Mouse (Mus musculus): Measurements from ENCODE around the gene Cers1. TPM values are rescaled to one million over a fixed set of nuclear protein-coding genes. Genes with fewer than 3 reads are reported as not detected.

Cers1 gene
- polyA plus RNA-seq, 1 experiment from 2014 or later = 2.0 TPM

DNA sequence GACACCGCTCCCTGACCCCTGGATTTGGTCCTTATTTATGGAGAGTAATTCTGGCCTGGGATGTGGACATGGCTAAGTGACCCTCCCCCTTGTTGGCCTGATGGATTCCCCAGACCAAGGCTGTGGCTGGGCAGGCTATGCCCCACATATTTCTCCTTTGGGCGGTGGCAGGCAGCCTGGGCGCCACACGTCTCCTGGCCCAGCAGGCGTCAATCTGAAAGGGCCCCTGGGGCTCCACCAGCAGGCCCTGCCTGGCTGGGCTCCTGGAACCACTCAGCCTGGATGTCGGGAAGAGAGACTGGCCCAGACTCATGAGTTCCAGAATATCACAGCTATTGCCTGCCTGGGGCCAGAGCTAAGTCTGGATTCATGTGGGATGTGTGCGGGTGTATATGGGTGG, 54.9 kb downstream of the Cers1 start:
- WGBS = 90% methylated on average over 7 of the region's 7 CpGs
- TF ChIP-seq CTCF (IDR thresholded peaks at IDR 0.05; ENCODE audit: low read depth) (no peak), EP300 (optimal IDR thresholded peaks at IDR 0.05) (no peak)
- no peaks in the 10 kb centered on the region for H3K36me3 ChIP-seq (ENCODE audit: control insufficient read depth, insufficient read depth, low read length)
- H3K9me3 ChIP-seq (ENCODE audit: control insufficient read depth, low read length) = no peaks in the 10 kb centered on the region
- no peak overlapping the region for H3K9ac ChIP-seq (ENCODE audit: low read length)
- H3K27ac ChIP-seq (replicated peaks) = no peak overlapping the region
- no peak for ATAC-seq (ENCODE audit: low FRiP score, low TSS enrichment)
- no peak overlapping the region for H3K4me3 ChIP-seq (ENCODE audit: low read depth, low read length)
- no peak overlapping the region for H3K4me2 ChIP-seq (replicated peaks; ENCODE audit: low read depth)
- 0 out of 2 replicates have a peak, but pooled peaks cover 4% of the 10 kb centered on the region for H3K4me1 ChIP-seq (replicated peaks; ENCODE audit: control insufficient read depth, insufficient read depth)
- no peak for DNase-seq (ENCODE audit: low spot score)
- H3K27me3 ChIP-seq (ENCODE audit: control insufficient read depth, insufficient read depth, low read length) = peaks cover 16% of the 10 kb centered on the region; the same call in 1 of the 2 replicates

DNA sequence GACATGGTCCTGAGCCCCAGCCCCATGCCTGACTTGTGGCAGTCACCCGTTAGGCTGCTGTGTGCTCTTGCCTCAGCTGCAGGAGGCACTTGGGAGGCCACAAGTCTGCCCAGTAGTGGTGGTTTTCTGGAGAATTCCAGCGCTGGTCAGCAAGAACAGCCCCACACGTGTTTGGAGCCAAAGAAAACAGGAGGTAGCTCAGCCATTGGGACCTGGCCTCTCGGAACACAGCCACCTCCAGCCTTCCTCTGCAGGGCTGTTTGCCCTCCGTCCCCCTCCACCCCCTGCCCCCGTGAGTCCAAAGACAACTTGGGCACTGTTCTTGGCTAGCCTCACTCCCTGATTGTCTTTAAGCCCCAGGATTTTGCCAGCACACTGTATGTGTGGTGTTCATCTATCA, 56.4 kb downstream of the Cers1 start:
- no peak for ATAC-seq (ENCODE audit: low FRiP score, low TSS enrichment)
- DNase-seq (ENCODE audit: low spot score) = no peak
- TF ChIP-seq CTCF (IDR thresholded peaks at IDR 0.05; ENCODE audit: low read depth) (no peak), EP300 (optimal IDR thresholded peaks at IDR 0.05) (no peak)
- Histone ChIP-seq H3K4me1 (replicated peaks; ENCODE audit: control insufficient read depth, insufficient read depth) (0 out of 2 replicates have a peak, but pooled peaks cover 4% of the 10 kb centered on the region), H3K27ac (replicated peaks) (no peak overlapping the region), H3K36me3 (ENCODE audit: control insufficient read depth, insufficient read depth, low read length) (no peaks in the 10 kb centered on the region), H3K4me3 (ENCODE audit: low read depth, low read length) (no peak overlapping the region), H3K9ac (ENCODE audit: low read length) (no peak overlapping the region), H3K27me3 (ENCODE audit: control insufficient read depth, insufficient read depth, low read length) (peaks cover 23% of the 10 kb centered on the region), H3K4me2 (replicated peaks; ENCODE audit: low read depth) (no peak overlapping the region), H3K9me3 (ENCODE audit: control insufficient read depth, low read length) (no peaks in the 10 kb centered on the region)
- WGBS = 36% methylated on average over 6 of the region's 6 CpGs

DNA sequence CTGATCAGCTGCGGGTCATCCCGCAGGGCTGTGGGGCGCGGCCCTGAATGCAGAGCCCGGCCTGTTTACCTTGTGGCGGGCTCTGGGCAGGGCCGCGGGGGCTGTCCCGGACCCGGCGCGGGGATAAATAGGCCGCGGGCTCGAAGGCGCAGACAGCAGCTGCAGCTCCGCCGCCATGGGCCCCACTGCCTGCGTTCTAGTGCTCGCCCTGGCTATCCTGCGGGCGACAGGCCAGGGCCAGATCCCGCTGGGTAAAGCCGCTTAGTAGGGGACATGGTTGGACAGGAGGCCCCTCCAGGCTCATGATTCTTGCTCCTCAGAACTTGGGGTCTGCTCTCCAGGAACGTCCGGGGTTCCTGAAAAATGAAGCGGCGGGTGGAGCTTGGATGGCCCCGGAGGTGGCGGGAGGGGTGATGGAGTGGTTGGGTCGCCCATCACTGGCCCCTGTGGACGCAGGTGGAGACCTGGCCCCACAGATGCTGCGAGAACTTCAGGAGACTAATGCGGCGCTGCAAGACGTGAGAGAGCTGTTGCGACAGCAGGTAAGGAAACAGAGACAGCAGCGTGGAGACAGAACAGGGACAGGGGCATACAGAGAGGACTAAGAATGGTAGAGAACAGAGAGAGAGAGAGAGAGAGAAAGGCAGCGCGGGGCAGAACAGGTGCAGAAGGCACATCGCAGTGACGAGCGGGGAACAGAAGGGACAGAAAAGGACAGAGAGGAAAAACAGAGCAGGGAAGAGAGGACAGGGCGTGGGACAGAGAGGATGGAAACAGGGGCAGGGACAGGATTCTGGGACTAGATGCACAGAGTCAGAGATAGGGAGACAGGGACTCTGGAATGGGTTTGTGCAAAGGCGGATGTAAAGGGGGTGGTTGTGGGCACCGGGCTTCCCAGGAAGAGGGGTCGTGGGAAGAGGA, 58.1 kb downstream of the Cers1 start, which contains the start of gene Comp:
Gene Comp, plus strand, starts transcription at position 162 of the 921 bp plus-strand sequence.
- TF ChIP-seq CTCF (IDR thresholded peaks at IDR 0.05; ENCODE audit: low read depth) = no peak
- TF ChIP-seq EP300 (optimal IDR thresholded peaks at IDR 0.05) = no peak
- H3K4me1 ChIP-seq (replicated peaks; ENCODE audit: control insufficient read depth, insufficient read depth) = 0 out of 2 replicates have a peak, but pooled peaks cover 4% of the 10 kb centered on the region
- DNase-seq (ENCODE audit: low spot score) (no peak), ATAC-seq (ENCODE audit: low FRiP score, low TSS enrichment) (no peak)
- H3K9me3 ChIP-seq (ENCODE audit: control insufficient read depth, low read length) = no peaks in the 10 kb centered on the region
- peaks cover 23% of the 10 kb centered on the region for H3K27me3 ChIP-seq (ENCODE audit: control insufficient read depth, insufficient read depth, low read length)
- no peak within 1 kb of the TSS for H3K27ac ChIP-seq (replicated peaks)
- H3K4me2 ChIP-seq (replicated peaks; ENCODE audit: low read depth) = peak within 1 kb of the TSS; percentile 54
- peak within 1 kb of the TSS; percentile 42 for H3K4me3 ChIP-seq (ENCODE audit: low read depth, low read length)
- H3K36me3 ChIP-seq (ENCODE audit: control insufficient read depth, insufficient read depth, low read length) = no peaks in the 10 kb centered on the region
- peak within 1 kb of the TSS; percentile 23; the same call in 1 of the 2 replicates for H3K9ac ChIP-seq (ENCODE audit: low read length)
- WGBS = 4% methylated on average over 47 of the region's 47 CpGs

DNA sequence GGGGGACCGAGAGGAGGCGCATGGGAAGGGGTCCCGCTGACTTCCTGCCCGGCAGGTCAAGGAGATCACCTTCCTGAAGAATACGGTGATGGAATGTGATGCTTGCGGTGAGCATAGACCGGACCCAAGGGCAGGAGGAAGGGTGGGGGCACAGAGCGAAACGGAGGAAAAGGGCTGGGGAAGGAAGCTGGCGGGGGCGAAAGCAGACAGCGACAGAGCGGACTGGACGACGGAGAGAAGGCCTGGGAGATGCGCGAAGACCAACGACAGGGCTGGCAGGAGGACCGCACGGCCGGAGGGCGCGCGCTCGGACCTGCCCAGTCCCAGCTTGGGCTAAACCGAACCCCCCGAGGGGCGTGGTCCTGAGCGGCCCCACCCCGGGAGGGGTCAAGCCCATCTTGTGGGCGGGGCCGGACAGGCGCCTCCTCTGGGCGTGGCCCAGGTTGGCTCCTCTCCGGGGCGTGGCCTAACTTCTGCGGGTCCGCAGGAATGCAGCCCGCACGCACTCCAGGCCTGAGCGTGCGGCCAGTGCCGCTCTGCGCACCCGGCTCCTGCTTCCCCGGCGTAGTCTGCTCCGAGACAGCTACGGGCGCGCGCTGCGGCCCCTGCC, 58.8 kb downstream of the Cers1 start:
- H3K9me3 ChIP-seq (ENCODE audit: control insufficient read depth, low read length) = no peaks in the 10 kb centered on the region
- peak overlapping the region; percentile 23; the same call in 1 of the 2 replicates for H3K9ac ChIP-seq (ENCODE audit: low read length)
- TF ChIP-seq CTCF (IDR thresholded peaks at IDR 0.05; ENCODE audit: low read depth) = no peak
- no peak for TF ChIP-seq EP300 (optimal IDR thresholded peaks at IDR 0.05)
- H3K27ac ChIP-seq (replicated peaks) = no peak overlapping the region
- peak overlapping the region; percentile 54 for H3K4me2 ChIP-seq (replicated peaks; ENCODE audit: low read depth)
- peaks cover 23% of the 10 kb centered on the region for H3K27me3 ChIP-seq (ENCODE audit: control insufficient read depth, insufficient read depth, low read length)
- H3K4me3 ChIP-seq (ENCODE audit: low read depth, low read length) = peak overlapping the region; percentile 42
- under 1% methylated on average over 43 of the region's 53 CpGs for WGBS
- peak; percentile 66 for ATAC-seq (ENCODE audit: low FRiP score, low TSS enrichment)
- peak; percentile 75 for DNase-seq (ENCODE audit: low spot score)
- no peaks in the 10 kb centered on the region for H3K36me3 ChIP-seq (ENCODE audit: control insufficient read depth, insufficient read depth, low read length)
- 0 out of 2 replicates have a peak, but pooled peaks cover 4% of the 10 kb centered on the region for H3K4me1 ChIP-seq (replicated peaks; ENCODE audit: control insufficient read depth, insufficient read depth)

DNA sequence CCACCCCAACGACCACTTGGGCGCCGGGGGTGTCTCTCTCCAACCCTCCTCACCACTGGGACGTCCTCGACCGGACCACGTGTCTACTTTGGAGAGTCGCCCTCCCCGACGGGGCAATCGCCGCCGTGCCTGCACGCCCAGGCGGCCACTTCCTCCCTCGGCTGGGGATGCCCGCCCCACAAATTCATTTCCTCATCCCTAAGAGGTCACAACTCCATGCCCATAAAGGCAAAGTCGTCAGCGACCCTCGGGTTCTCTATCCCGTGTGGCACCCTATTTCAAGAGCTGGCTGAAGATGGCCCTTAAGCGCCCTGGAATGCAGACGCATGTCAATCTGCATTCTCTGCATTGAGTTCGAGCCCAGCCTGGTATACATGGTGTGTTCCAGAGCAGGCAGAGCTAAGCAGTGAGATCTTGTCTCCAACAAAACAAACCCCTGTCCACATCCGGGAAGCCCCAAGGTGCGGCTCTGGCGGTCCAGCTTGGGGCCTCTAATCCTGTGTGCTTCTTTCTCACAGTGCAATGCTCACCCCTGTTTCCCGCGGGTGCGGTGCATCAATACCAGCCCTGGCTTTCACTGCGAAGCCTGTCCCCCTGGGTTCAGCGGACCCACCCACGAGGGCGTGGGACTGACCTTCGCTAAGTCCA, 59.8 kb downstream of the Cers1 start:
- Histone ChIP-seq H3K4me2 (replicated peaks; ENCODE audit: low read depth) (no peak overlapping the region), H3K27me3 (ENCODE audit: control insufficient read depth, insufficient read depth, low read length) (peaks cover 23% of the 10 kb centered on the region), H3K4me1 (replicated peaks; ENCODE audit: control insufficient read depth, insufficient read depth) (0 out of 2 replicates have a peak, but pooled peaks cover 4% of the 10 kb centered on the region), H3K9ac (ENCODE audit: low read length) (no peak overlapping the region), H3K4me3 (ENCODE audit: low read depth, low read length) (peak overlapping the region; percentile 42), H3K9me3 (ENCODE audit: control insufficient read depth, low read length) (no peaks in the 10 kb centered on the region), H3K27ac (replicated peaks) (no peak overlapping the region), H3K36me3 (ENCODE audit: control insufficient read depth, insufficient read depth, low read length) (no peaks in the 10 kb centered on the region)
- DNase-seq (ENCODE audit: low spot score) (no peak), ATAC-seq (ENCODE audit: low FRiP score, low TSS enrichment) (0 out of 2 replicates have a peak, but pooled peaks have one; percentile 9)
- 5% methylated on average over 35 of the region's 35 CpGs for WGBS
- TF ChIP-seq CTCF (IDR thresholded peaks at IDR 0.05; ENCODE audit: low read depth) (no peak), EP300 (optimal IDR thresholded peaks at IDR 0.05) (no peak)

Data from stomach, postnatal 0 days (tissue).